Mouse (Mus musculus) naive thymus-derived CD4-positive, alpha-beta T cell, adult 2 months (primary cell): ENCODE data around the gene Tmem165.

ENCODE experiments used
- DNase-seq: peaks from one replicate; pipeline ENCODE4 v3.0.0-alpha.2; 2011; ENCODE audit warnings: low read depth

Tmem165 gene

DNA sequence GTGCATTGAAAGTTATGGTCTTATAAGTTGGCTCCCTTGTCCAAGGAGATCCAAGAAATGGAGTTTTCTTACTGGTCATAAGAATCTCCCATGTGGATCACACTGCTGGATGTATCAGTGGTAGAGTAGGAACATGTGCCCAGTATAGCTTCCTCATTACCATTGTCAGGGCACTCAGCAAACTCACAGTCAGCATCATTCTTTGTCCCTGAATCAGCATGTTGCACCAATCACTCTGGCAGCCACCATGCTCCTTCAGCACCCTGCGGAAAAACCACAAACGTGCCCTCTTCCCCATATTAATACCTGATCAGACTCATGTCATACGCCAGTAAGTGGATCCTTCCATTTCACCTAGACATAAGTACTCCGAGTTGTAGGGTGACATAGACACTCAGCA lies 8.6 kb upstream of the Tmem165 start:
- DNase-seq: no peak

DNA sequence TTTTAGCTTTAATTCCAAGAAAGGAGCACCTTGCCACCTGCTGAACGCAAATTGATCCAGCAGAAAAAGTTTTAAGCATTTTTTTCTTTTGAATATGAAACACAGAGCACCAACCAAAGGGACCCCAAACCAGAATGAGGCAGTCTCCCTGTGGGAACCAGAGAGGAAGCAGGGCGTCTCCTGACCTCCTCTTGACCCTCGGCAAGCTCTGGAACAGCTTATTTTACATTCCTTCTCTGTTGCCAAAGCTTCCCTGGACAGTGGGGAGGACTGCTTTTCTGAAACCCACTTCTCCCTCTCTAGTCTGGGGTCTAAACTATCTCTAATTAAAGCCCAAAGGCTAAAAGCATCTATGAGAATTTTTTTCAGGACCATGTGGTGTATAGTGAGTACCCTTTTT lies 7.3 kb upstream of the Tmem165 start:
- no peak for DNase-seq

DNA sequence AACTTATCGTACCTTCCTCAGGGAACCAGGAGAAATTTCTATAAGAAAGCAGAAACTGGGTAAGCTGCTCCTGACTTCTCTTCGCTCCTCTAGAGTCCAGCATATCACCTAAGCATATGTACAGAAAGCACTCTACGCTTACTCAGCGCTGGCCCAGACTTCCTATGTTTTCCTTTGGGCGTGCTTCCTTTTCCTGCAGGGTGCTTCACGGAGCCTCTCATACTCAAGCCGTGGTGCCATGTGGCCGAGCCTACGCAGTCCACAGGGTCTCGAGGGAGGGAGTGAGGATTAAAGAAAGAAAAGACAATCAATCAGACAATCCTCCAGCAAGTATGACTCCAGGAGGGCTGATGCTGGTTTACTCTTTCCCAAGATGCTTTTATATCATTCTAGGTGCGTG lies 6.8 kb upstream of the Tmem165 start:
- DNase-seq: no peak

DNA sequence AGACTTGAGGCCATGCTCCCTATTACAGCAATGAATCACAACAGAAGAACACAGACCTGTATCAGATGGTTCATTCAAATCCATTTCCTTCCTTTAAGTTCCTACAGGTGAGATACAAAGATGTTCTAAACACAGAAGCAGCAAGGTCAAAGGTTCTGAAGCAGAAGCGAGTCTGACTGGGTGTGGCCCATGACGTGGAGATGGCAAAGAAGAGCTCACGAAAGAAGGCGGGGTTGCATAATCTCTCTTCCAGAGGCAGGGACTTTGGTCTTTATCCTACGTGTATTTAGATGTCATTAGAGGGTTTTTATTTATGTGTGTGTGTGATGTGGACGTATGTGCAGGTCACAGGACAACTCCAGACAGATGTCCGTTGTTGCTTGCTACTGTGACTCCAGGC lies 6.0 kb upstream of the Tmem165 start:
- no peak for DNase-seq

DNA sequence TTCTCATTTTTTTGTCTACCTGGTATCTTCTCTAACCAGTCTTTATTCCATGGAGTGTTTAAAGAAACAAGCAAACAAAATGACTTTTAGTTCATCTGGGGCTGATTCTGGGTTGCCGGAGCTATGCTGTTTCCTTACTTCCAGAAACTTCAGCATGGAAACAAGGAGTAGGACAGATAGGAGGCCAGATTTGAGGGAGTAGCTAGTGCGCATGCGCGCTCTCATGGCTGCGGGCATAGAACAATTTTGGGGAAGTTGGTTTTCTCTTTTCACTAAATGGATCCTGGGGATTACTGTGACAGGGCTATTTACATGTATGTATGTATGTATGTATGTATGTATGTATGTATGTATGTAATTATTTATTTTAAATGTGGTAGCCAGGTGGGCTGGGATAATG lies 4.5 kb upstream of the Tmem165 start:
- no peak for DNase-seq

DNA sequence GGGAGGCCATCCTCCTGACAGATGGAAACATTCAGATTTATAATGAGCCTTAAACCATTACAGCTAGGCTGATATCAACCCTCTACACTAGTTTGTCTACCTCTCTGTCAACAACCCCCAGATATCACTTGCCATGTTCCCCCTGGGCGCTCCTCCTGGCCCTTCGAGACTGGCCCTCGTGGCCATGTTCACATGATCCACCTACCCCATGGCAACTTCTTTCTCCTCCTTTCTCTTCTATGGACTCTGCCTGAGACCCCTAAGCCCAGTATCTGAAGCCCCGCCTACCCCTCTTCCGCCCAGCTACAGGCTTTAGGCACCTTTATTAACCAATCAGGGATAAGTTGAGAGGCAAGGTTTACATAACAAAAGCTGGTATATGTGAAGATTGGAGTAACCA lies 3.9 kb upstream of the Tmem165 start:
- no peak for DNase-seq

DNA sequence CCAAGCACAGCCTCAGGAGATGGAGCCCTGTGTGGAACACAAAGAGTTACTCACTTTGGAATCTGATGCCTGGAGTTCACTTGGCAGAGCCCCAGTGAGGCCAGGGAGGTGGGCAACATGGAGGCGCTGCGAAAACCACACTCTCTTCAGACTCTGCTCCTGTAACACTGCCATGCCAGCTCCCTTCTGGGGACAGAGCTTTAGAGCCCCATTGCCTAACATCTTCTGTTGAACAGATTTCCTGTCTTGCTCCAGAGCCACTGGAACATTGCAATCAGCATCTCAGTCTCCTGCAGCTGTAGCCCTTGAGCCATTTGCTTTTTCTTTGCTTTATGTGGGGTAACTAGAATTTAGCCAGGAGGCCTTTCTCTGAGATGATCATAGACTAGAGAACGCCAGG lies 1.4 kb upstream of the Tmem165 start:
- DNase-seq: no peak

DNA sequence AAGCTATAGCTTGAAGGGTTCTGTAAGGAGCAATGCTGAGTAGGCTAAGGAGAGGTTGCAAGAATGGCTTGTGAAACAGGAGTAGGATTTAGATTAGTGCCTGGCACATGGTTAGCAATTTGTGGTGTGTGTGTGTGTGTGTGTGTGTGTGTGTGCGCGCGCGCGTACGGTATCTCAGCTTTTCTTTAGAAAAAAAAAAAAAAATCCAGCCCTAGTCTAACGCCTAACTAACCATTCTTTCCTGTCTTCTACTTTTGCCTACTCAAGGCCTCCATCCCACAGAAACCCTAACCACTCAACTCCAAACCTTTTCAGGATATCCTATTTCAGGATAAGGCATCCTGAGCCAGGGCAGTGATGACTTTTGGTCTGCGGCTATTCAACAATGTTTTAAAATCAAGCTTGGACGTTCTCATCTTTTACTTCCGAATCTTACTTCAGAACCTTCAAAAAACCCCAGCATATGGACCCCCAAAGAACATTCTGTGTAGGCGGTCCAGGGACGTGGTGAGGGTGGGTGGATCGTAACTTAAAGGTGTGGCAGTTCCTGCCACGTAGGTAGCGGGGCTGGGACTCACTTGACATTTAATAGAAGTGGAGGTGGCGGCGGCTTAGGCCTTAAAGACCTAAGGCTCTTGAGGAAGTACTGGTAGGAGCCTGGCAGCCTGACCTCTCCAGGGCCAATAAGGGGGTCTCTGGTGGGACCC lies 484 bp upstream of the Tmem165 start:
- DNase-seq: no peak

DNA sequence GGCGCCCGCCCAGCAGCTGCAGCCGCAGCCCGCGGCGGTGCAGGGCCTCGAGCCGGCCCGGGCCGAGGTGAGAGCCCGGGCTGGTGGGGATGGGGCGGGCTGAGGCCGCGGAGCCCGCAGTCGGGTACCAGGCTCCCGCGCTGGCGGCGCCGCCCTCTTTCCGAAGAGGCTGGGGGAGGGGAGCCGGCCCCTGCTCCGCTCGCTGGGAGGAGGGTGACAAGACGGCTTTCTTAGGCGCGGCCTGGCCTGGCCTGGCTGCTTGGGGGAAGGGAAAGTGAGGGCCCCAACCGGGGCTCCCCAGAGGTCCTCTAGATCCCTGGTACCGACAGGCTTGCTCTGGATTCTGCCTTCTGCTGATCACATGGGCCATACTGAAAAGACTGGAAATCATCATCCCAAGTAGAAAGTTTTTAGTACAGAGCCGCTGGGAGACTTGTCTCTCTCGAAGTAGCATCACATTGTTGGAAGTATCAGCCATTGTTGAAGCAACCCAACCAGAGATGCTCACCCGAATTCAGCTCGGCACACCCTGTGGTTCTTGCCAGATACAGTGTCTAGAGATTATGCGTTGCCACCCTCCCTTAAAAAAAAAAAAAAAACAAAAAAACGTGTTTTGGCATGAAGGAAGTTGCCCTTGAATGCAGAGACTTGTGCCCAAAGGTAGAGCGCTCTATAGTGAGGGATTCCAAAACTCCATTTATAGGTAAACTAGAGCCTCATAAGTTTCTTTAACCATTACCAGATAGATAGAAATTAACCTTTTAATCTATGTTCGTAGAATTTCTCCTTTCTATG lies 803 bp downstream of the Tmem165 start:
- DNase-seq: peak; percentile 69

DNA sequence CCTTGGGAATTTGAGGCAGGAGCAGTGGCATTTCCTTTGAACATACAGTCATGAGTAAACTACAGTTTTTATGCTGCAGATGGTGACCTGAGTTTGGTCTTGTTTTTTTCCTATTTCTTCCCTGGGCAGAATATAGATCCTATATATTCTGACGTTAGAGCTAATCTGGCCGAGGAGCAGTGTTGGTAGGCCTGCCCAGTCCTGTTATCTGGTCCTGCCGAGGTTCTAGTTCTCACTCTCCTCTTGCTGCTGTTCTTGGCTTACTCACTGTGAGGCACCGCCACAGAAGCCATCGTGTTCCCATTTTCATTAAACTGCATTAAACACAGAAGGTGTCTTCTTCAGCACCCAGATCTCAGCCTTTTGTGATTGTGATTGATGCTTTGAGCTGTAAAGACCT lies 4.2 kb downstream of the Tmem165 start:
- no peak for DNase-seq

DNA sequence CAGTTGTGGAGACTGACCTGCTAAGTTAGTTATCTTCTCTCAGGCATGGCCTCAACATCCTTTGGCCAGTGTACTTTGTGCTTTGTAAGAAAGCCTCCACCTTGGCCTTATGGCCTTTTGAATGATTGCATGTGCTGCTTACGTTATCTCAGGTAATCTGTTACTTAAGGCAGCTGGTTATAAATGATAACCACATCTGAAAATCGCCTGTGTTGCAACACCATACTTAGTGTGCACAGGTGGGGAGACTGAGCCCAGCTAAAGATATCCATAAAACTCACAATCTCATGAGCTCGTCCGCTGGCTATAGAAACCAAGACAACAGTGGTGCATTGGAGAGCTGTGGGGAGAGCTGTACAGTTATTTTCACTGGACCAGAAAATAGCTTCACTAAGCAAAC lies 6.9 kb downstream of the Tmem165 start:
- no peak for DNase-seq

DNA sequence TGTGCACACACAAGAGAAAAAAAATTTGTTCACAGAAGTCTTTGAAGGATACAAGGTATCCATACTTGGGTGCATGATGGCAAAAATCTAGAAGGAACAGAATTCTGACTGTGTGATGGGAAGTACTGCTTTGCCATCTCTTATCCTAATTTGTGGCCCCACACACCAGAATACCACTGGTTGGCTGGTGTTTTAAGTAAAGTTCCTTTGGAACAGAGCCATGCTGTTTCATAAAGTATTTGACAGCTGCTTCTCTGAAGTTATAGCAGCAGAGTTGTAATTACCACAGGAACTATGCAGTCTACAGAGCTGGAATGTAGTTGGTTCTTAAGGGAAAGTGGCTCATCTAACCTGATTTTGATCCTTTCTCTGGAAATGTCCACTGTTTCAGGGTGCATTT lies 9.4 kb downstream of the Tmem165 start:
- DNase-seq: no peak

DNA sequence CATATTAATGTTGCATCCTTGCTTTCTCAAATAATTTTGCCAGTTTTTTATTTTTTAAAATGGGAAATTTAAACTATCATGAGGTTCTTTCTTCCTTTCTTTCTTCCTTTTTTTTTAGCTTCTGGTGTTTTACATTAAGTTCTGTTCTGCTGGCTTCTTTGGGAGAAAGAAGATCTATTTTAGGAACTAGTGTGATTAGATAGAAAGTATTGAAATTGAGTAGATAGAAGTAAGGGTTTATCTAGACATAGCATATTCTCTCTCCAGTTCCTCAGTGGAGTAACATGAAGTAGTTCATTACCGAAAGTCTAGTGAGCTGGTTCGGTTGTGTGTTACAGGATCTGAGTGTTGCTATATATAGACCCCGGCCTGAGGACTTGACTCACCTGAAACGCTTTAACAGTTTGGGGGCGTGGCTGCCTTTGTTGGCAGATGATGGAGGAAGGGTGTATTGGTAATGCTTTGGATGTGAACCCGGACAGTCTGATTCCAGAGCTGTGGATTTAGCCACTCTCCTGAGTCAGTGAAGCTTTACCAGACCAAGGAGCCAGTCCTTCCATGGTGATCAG lies 10.8 kb downstream of the Tmem165 start:
- DNase-seq: no peak

DNA sequence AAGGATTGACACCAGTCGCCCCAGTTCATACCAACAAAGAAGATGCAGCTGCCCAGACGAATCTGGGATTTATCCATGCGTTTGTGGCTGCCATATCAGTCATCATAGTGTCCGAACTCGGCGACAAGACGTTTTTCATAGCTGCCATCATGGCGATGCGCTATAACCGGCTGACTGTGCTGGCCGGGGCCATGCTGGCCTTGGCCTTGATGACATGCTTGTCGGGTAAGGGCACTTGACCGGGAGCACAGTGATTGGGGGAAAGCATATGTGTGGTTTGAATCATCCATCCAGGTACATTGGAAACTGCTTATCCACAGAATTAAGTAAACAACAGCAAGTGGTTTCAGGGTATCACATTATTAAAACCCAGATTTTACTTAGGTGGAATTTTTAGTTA lies 15.7 kb downstream of the Tmem165 start:
- no peak for DNase-seq

DNA sequence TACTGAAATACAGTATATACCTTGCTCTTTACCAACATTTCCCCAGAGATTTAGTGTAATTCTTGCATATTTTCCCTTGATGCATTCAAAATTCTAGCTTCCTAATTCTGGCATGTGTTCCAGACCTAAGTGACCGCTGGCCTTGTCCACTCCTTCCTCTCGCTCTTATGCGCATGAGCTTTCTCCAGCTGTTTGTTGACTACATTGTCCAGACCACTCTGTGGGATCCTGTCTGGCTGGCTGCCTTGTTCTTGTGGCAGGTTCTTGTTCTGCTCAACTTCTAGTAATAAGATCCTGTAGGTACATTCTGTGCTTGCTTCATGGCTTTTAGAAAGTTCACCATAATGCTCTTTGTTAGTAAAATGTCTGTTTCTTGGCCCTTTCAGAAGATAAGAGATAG lies 19.5 kb downstream of the Tmem165 start:
- no peak for DNase-seq

DNA sequence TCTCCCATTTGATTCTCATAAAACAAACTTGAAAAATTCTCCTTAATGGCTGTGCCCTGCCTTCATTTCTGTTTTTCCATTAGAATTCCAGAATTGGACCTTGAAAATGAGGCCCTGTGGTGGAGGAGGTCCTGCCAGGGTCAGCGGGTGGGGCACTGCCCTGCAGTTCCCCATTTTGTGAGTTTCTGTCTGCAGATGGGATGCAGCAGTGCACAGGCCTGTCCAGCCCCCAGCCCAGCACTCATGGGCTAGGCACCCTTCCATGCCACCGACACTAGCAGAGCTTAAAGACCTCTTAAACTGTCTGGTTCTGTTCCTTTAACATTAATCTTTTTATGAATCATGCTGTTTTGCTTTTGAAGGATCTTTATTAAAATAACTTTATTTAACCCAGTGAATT lies 22.2 kb downstream of the Tmem165 start:
- DNase-seq: no peak

DNA sequence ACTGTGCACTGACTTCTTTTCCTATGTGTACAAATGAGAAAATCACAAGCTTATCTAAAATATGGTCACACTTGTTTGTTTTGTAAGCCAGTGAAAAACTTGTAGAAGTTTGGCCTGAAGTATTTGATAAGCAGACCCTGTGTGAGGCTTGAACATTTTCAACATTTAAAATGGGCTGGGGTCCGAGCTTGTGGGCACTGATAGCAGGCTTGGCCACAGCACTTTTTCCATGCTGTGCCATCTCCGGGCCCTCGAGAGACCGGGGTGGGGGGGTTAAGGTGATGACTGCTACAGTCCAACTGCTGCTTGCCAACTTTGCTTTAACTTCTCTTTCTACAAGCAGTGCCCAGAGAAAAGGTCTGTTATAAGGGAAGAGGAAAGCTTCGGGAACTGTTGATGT lies 24.4 kb downstream of the Tmem165 start:
- DNase-seq: no peak

DNA sequence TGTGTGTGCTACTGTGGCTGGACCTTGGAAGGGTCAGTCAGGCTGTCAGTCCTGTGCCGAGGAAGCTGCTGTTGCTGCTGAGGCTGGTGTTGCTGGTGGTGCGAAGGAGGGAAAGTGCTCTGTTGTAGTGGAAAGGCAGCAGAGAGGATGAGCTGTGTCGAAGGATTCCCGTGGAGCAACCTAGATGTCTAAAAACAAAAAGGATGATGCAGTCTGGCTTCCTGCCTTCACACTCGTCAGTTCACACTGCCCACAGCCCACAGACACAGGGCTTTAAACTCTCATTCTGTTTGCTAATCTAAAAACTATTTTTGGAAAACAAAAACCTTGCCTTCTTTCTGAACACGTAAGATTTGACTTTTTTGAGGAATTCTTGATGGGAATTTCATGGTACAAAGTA lies 33.0 kb downstream of the Tmem165 start:
- DNase-seq: no peak

DNA sequence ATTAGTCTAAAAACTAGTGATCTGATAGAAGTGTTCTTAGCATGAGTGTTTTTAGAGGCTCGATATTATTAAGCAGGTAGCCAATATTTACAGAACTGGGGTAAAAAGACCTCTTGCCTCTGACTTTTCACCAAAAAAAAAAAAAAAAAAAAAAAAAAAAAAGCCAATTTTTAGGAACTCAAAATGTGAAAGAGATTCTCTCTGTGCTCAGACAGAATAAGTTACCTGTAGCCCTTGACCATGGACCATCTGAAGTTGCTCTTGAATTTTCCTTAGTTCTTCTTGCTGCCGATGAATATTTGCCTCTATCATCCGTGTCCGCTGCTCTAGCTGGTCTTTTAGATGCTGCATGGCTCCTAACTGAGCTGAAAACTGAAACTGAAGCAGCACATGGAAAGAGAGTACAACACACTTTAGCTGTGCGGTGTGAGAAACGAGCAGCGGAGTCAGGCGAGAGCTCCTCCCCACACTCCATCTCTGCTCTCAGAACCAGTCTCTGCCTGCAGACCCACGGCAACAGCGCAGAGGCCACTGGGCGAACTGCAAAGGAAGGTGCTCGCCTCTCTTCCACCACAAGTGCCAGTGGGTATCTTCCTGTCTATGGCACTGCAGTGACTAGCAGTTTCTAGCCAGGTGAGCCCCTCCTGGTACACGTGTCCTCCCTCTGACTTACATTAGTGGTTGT lies 47.6 kb downstream of the Tmem165 start:
- DNase-seq: no peak

DNA sequence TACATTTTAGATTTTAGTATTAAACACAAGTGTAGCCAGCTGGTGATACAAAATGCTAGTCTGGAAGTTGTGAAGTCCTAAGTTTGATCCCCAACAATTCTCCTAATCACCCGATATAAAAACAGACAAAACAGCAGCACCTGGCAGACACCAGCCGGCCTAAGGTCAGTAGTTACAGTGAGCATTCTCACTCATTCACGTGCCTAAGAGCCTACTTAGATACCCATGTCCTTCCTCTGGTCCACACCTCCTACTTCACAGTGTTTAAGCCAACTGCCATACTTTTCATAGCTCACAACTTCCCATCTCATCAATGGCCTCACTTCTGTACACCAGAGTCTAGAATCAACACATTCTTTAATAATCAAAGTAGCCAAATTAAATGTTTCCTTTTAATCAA lies 59.6 kb downstream of the Tmem165 start:
- no peak for DNase-seq

DNA sequence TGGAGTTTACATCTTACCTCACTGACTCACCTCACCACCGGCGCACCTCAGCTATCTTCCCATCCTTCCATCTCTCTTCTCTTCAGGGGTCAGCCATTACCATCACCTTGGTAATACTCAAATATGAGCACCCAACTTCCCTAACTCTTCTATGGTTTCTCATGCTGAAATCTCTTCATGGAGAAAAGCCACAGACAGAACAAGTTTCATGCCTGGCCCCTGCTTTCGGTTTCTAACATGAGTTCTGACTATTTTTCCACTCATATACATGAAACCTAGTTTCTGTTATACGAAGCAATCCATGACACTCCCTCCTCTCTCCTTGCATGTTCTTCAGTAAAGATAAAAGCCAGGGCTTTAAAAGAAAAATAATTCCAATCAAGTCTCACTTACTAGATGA lies 60.2 kb downstream of the Tmem165 start:
- no peak for DNase-seq

DNA sequence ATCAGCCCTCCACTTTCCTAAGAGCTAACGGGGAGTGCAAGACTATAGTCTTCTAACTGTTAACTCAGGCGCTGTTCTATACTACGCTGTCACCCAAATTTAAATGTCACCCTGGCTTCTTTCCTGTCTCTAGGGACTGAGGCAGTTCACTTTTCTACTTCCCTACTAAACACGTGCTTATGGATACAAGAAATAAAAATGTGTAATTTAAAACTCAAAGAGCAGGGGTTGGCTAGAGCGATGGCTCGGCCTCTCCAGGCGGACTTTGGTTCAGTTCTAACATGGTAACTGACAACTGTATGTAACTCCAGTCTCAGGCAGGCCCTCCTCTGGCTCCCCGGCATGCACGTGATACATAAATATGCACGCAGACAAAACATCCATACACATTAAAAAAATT lies 60.8 kb downstream of the Tmem165 start:
- no peak for DNase-seq

DNA sequence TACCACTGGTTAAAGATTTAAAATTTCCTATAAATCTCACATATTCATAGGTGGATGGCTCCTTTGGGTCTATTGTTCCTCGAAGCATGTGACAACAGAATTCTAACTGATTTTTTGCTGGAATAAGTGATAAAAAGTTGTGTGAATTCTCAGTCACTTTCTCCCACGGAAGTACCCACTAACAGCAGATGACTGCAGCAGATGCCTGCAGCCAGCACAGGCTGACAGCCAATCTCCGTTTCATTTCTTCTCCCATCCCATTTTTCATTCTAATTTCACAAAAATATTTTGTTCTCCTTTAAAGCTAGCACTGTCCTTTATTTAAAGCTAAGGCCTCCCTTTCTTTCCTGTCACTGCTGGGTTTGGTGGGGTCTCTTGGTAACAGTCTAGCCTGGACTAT lies 61.7 kb downstream of the Tmem165 start:
- no peak for DNase-seq
